9 mouse cellular contexts compared by ENCODE assay signal in genomic region chr4:50036079-50036478, GRCm38 (mm10).
DNase-seq lines count a peak whose midpoint lies in the region; ATAC-seq lines count a peak whose summit lies in the region.
"Had no signal": no experiment of that assay in that cellular context is flagged by ENCODE, and none has a peak within 500 bp of the region (broad histone marks: within the 10 kb centered on the region; RNA-seq: fewer than 3 reads in every experiment).

No protein-coding gene starts in this region.

- intact Hi-C loops in left cerebral cortex, postnatal 14 days (cut with DNase I): no loop called here

- DNase-seq in adrenal gland, postnatal 10 days: peak; percentile 5
- no peak for DNase-seq in adrenal gland, postnatal 25 days
- DNase-seq in layer of hippocampus, adult 11-12 months (ENCODE audit: low spot score): peak; percentile 16
- no peak for DNase-seq in layer of hippocampus, adult 9-10 months (ENCODE audit: low spot score)
- DNase-seq in adipocyte (ENCODE audit: low spot score) (peak; percentile 7), MN1 (ENCODE audit: low spot score) (no peak)
- DNase-seq in left cerebral cortex, postnatal 14 days (ENCODE audit: low spot score in 2 of 2): peak; percentile 31 to 35

- no peak for ATAC-seq in cerebellum, adult (ENCODE audit: insufficient number of reproducible peaks, low FRiP score, low TSS enrichment)
- ATAC-seq: intestine, embryonic 16.5 days had no signal

Comparison
In these comparisons a context has a peak if more than half of its experiments do, and no peak if none do; other contexts are left out.
1. DNase-seq: peak in adrenal gland, postnatal 10 days (single experiment), layer of hippocampus, adult 11-12 months (single experiment), adipocyte (single experiment) and left cerebral cortex, postnatal 14 days (2 of 2); none in adrenal gland, postnatal 25 days (single experiment), layer of hippocampus, adult 9-10 months (single experiment) and MN1 (single experiment).